Mouse (Mus musculus): ENCODE measurements around the gene Hist1h2ae.
"Not testable (repeated sequence)": the region's sequence is repeated elsewhere in the genome, so short reads cannot be mapped to it uniquely, and the experiment has no call there.

The Hist1h2ae gene

GRCm38 (mm10) chr13:23571022-23571503, at the start of gene Hist1h2ae, which contains the start of gene Hist1h2bg:
TSS of gene Hist1h2ae (minus strand) at chr13:23571220.
TSS of gene Hist1h2bg (plus strand) at chr13:23571396.
- in situ Hi-C loops (cut with MboI, MseI): loop anchor here (5.0 to 25.0 kb wide), 5 partner anchors 111 to 1854 kb away; partner anchors contain the start of genes Hist1h2ac (in 1 of the 2), Hist1h2ah (in 1 of the 2), Hist1h2ai (in 1 of the 2) and Hist1h2ao (in 1 of the 2)

DNA sequence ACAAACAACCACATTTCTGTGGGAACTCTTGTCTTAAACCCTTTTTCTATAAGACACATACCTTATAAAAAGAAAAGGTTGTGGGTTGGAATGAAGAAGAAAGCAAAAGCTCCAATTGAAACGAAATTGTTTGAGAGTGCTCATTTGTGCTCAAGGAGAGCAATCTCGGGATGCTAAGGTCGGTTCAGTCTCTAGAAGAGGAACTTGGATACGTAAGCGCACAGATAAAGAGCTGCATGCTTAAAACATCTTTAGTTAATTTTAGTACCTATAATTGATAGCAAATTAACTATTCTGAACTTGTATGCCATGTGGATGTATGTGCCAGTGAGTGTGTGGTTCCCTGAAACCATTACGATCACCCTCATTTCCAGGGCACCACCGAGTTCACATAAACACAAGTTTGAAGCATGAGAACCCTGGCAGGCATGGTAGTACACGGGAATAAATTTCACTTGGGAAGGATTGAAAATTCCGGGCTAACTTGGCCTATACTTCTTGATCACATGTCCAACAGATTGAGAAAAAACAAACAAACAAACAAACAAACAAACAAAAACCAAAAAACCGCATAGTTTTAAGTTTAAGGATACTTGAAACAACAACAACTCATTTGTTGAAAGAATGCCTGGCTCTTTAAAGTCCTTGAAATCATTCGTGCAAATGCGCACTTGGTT, 49.2 kb upstream of the Hist1h2ae start:
- in situ Hi-C loops (cut with MboI, MseI): no loop called here

DNA sequence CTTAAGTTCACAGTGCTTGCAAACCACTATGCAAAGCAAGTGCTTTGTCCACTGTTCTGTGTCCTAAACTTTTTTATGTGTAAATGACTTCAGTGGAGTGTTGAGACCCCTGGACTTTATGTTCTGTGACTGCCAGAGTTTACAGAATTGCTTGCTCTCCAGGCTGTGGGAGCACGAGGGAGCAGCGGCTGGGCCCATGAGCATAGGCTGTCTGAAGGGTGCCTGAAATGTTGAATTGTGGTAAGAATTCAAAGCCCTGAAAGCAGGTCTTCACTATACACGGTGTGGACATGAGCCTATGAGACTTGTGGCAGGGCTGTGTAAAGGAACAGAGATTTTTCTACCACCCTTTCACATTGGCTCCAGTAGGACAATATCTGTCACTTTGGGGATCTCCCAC, 40.6 kb upstream of the Hist1h2ae start:
- in situ Hi-C loops (cut with MboI, MseI): no loop called here

DNA sequence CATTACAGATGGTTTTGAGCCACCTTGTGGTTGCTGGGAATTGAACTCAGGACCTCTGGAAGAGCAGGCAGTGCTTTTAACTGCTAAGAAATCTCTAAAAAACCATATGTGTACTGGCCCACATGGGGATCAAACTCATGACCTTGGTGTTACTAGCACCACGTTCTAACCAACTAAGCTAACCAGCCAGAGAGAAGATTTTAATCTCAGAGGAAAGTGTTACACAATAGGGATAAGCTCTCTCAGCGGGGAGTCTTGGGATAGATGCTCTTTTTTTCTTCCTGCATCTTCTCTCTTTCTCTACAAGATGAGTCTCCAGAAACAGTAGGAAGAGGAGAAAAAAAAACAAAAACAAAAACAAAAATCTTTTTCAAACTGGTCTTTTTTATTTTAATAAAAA, 39.4 kb upstream of the Hist1h2ae start:
- in situ Hi-C loops (cut with MboI, MseI): no loop called here

DNA sequence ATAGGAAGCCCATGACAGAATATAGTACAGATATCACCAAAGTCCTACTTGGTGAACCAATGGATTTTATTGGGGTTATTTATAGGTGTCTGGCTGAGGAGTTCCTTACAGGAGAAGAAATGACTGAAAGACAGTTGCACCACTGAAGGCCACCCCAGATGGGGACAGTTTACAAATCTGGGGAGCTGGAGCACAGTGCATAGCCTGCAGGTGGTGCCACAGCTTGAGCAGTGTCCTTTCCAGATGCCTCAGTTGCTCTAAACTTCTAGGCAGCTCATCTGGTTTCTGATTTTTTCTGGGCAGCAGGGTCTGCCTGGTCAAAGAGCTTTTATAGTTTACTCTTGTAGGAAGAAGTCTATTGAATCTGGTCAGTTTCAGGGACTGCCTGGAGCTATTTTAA, 38.8 kb upstream of the Hist1h2ae start:
- in situ Hi-C loops (cut with MboI, MseI): no loop called here

GRCm38 (mm10) chr13:23609209-23609608, 38.2 kb upstream of the Hist1h2ae start:
- in situ Hi-C loops (cut with MboI, MseI): no loop called here

DNA sequence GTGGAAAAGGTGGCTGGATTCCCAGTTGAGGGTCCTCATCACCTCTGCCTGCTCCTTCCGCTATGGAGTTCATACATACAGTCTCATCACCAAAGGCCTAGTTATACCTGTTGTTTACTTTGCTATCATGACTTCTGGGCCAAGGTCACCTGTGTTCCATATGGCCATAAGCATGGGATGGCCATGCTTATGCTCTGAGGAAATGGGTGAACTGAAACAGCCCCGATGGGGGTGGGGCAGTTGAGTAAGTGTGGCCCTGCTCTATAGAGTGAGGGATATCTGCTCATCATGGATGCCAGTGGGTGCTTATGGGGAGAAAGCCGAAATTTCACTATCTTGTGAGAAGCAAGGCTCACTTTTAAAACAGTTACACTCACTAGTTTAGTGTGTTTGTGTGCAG, 34.0 kb upstream of the Hist1h2ae start:
- in situ Hi-C loops (cut with MboI, MseI): no loop called here

DNA sequence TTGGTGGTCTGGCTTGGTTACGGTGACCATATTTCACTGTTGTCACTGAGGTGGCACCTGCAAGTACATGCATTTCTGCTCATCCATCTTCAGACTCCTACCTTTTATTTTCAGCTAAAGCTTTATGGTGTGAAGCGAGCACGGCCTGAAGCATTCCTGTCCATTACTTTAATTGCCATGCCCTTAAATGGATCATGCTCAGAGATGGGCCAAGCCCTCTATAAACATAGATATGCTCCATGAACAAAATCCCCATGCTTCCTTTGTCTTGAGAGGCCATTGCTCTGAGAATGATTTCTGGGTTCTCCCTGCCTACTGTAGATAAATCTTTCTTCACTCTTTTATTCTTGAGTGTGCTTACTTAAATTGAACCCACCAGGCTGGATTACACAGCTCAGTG, 33.4 kb upstream of the Hist1h2ae start:
- in situ Hi-C loops (cut with MboI, MseI): no loop called here

DNA sequence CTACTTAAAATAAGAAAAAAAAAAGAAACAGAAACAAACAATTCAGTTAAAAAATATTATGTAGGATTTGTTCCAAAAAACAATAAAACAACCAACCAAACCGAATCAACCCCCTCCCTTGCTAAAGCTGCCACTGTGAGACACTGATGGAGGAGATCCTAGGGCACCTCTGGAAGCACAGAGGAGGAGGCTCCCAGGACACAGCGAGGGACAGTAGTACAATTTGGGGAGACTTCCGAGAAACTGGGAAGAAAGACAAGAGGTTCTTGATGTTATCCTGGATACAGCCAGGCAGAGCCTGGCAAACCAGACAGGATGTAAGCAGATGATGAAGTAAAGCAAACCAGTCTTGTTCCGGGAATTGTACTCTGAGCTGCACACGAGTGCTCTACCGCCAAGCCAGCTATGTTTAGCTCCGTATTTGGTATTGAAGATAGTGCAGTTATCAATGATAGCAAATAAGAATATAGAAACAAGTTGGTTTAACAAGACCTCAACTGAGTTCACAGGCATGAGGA, 32.2 kb upstream of the Hist1h2ae start:
- in situ Hi-C loops (cut with MboI, MseI): no loop called here

DNA sequence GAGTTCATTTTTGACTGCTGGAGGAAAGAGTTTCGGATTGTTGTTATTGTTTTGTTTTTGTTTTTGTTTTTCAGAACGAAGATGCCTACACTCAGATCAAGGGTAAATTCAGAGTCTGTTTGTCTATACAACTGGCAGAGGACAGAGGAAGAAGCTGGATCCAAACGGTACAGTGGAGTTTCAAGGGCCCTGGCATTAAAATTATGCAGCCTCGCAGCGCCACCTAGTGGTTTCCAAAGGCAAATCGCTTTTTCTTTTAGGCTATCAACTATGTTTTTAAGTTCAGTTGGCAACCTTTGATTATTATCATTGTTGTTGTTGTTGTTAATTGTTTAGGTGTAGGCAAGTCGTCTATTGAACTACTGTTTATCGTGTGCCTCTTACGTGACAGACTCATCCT, 26.9 kb upstream of the Hist1h2ae start:
- in situ Hi-C loops (cut with MboI, MseI): loop anchor here in 1 of 2 experiments (5.0 kb wide), 1 partner anchor 161 kb away; no protein-coding TSS in a partner anchor

GRCm38 (mm10) chr13:23595622-23596372, 24.8 kb upstream of the Hist1h2ae start:
- in situ Hi-C loops (cut with MboI, MseI): loop anchor here in 1 of 2 experiments (5.0 kb wide), 1 partner anchor 158 kb away; no protein-coding TSS in a partner anchor

- in situ Hi-C loops (cut with MboI, MseI): loop anchor here in 1 of 2 experiments (5.0 kb wide), 1 partner anchor 158 kb away; no protein-coding TSS in a partner anchor
Observed at GRCm38 (mm10) chr13:23595185-23595584, 24.2 kb upstream of the Hist1h2ae start.

DNA sequence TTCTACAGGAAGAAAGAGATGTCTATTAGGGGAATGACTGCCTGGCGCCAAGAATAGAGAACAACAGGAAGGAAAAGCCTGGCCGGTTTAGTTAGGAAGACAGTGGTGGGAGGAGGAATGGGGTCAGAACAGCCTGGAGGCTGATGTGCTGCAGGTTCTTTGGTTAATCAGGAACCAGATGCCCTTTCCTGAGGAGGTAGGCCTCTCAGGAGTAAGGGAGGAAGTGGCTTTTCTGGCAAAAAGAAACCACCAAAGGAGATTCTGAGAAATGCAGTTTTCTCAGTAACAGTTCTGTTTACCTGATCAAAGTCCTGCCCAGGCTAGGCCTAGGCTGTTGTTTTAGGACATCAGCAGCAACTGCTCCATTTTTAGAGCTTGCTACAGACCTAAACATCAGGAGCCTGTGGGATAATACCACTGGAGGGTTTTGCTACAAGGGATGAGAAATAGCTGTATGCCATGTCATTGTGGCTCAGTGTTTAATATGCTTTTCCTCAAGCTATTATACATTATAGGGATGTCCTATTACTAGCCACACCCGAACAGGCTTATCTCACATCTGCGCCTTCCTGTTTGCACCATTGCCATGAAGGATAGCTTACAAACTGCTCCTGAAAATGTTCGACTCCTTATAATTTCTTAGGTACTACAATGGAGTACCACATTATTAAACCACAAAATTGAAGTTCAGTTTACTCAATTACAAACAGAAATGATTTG, 22.2 kb upstream of the Hist1h2ae start:
- in situ Hi-C loops (cut with MboI, MseI): no loop called here

DNA sequence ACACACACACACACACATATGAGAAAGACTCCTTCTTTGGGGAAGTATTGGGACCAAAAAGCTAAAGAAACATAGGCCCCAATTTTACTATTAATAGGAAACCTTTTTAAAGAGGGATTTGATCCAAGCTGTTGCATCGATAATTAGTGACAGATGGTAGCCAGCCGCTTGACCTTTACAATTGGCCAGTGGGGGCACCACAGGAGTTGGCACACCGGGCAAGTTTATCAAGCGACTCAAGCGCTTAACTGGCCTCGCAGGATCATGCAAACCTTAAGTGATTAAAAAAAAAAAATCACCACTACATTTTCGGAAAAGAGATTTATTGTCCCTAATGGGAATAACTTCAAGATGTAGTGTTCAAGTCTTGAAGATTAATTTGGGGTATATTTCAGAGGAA, 21.6 kb upstream of the Hist1h2ae start:
- in situ Hi-C loops (cut with MboI, MseI): no loop called here

DNA sequence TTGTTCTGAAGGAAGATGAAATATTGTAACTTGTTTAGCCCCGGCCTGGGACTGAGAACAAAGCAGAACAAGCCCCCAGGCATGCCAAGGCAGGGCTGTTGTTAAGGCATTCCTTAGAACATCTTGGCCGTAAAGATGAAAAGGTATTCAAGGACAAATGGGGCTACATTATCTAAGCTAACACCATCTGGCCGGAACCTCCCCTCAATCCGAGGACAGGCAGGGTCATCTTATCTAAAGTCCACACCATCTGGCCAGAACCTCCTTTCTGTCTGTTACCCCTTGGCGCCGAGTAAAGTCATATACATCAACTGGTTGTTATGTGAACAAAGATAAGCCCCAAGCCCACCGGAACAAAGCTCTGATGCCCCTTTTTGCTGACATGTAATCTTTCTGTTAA, 20.9 kb upstream of the Hist1h2ae start:
- in situ Hi-C loops (cut with MboI, MseI): not testable (repeated sequence)

DNA sequence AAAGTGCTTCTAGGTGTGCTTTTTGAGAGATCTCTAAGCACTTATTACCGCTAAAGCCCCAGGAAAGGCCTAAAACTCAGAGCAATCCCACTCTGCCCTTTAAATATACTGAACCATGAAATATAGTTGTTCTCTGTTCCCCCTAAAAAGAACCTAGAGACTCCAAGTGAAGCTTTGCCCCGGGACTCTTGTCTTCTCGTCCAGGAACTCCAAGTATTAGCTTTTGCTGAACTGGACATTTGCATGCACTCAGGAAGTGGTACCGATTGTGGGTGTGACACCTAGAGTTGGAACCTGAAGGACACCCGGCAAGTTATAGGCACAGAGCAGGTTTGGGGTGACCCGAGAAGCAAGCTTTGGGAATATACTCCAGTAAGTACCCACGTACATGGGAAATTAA, 20.2 kb upstream of the Hist1h2ae start:
- in situ Hi-C loops (cut with MboI, MseI): no loop called here

DNA sequence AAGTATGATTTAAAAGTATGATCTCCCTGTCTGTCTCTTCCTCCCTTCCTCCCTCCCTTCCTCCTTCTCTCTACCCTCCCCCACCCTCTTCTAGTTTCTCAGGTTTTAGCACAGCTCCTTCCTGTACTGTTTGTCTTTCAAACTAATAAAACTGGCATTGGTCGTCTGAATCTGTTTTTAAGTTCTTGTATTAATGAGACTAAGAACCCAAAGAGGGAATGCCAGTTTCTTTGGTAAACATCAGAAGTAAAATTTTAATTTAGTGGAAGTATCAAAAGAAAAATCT, 15.9 kb upstream of the Hist1h2ae start:
- in situ Hi-C loops (cut with MboI, MseI): no loop called here

- in situ Hi-C loops (cut with MboI, MseI): no loop called here
Observed at GRCm38 (mm10) chr13:23586099-23586939, 15.3 kb upstream of the Hist1h2ae start.

DNA sequence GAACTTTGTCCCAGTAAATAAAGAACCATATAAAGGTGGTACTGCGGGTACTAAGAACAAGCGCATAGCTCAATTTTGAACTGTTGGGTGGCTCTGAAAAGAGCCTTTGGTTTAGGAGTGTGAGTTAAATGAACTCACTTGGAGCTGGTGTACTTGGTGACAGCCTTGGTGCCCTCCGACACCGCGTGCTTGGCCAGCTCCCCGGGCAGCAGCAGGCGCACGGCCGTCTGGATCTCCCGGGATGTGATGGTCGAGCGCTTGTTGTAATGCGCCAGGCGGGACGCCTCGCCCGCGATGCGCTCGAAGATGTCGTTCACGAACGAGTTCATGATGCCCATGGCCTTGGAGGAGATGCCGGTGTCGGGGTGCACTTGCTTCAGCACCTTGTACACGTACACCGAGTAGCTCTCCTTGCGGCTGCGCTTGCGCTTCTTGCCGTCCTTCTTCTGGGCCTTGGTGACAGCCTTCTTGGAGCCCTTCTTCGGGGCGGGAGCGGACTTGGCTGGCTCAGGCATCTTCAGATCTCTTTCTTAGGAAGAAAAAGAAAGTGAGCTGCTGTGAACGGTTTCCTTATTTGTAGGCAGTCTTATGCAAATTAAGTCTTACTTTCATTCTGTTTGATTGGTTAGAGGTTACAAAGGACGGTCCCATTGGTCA, 14.6 kb upstream of the Hist1h2ae start:
- in situ Hi-C loops (cut with MboI, MseI): not testable (repeated sequence)

- in situ Hi-C loops (cut with MboI, MseI): no loop called here
Observed at GRCm38 (mm10) chr13:23585029-23585441, 14.0 kb upstream of the Hist1h2ae start.
